Mouse (Mus musculus) olfactory bulb, adult 2 months (tissue): Measurements from ENCODE around the gene Pcnx2.

Experiments used
- CTCF ChIP-seq: fragments of 200-500 bp; IDR thresholded peaks from 2 replicates; pipeline ENCODE4 v1.5.1; 2012; ENCODE audit warnings: low read depth, mild to moderate bottlenecking, low read length, moderate library complexity; ENCODE audit not compliant: insufficient read depth
- POLR2A ChIP-seq: fragments of 200-500 bp; IDR thresholded peaks from 2 replicates; pipeline ENCODE4 v1.6.1; 2012; ENCODE audit warnings: mild to moderate bottlenecking, low read depth, low read length, moderate library complexity; ENCODE audit not compliant: insufficient read depth

GRCm38 (mm10) chr8:125744914-125745576, 153.1 kb downstream of the Pcnx2 start:
- TF ChIP-seq CTCF, result no peak
- no peak for TF ChIP-seq POLR2A
